Mouse (Mus musculus): ENCODE results near the gene Gdf15. TPM values are rescaled to one million over a fixed set of nuclear protein-coding genes. Genes with fewer than 3 reads are reported as not detected.
A peak's percentile ranks its signal among the peaks of the same experiment; 100 is the strongest.

Gdf15 gene
- total RNA-seq (2021), result under 1 TPM in 1 of 2 experiments, not detected in 1; 0.25 TPM
- long read RNA-seq, experiment 1, result 0 reads
- long read RNA-seq, experiment 2, result 0 reads

GRCm38 (mm10) chr8:70632346-70632892 lies at the start of gene Gdf15:
Gene Gdf15 (minus strand): TSS chr8:70632456.
- no peak for DNase-seq (ENCODE audit: low spot score in 2 of 2)
- no peak within 1 kb of the TSS for H3K4me3 ChIP-seq
- TF ChIP-seq CTCF (conservative IDR thresholded peaks at IDR 0.05), result no peak

GRCm38 (mm10) chr8:70681410-70681809 lies 49.2 kb upstream of the Gdf15 start:
- Histone ChIP-seq H3K4me3 (no peak overlapping the region), H3K27ac (no peak overlapping the region)
- TF ChIP-seq CTCF (conservative IDR thresholded peaks at IDR 0.05), result no peak
- no peak for DNase-seq (ENCODE audit: low spot score in 2 of 2)

More at GRCm38 (mm10) chr8:70632346-70632892, at the start of gene Gdf15:
- H3K27ac ChIP-seq, result no peak within 1 kb of the TSS

- H3K27ac ChIP-seq, result no peak overlapping the region
- TF ChIP-seq CTCF (conservative IDR thresholded peaks at IDR 0.05), result no peak
- no peak for DNase-seq (ENCODE audit: low spot score in 2 of 2)
- H3K4me3 ChIP-seq, result no peak overlapping the region
Measured at GRCm38 (mm10) chr8:70680039-70680438, 47.8 kb upstream of the Gdf15 start.

- Histone ChIP-seq H3K27ac (no peak overlapping the region), H3K4me3 (no peak overlapping the region)
- DNase-seq (ENCODE audit: low spot score in 2 of 2), result no peak
- no peak for TF ChIP-seq CTCF (conservative IDR thresholded peaks at IDR 0.05)
Measured at GRCm38 (mm10) chr8:70679404-70679803, 47.1 kb upstream of the Gdf15 start.

- H3K4me3 ChIP-seq, result no peak overlapping the region
- TF ChIP-seq CTCF (conservative IDR thresholded peaks at IDR 0.05), result no peak
- no peak overlapping the region for H3K27ac ChIP-seq
- DNase-seq (ENCODE audit: low spot score in 2 of 2), result no peak
Measured at GRCm38 (mm10) chr8:70678679-70679078, 46.4 kb upstream of the Gdf15 start.

- TF ChIP-seq CTCF (conservative IDR thresholded peaks at IDR 0.05), result no peak
- no peak overlapping the region for H3K4me3 ChIP-seq
- no peak overlapping the region for H3K27ac ChIP-seq
- no peak for DNase-seq (ENCODE audit: low spot score in 2 of 2)
Measured at GRCm38 (mm10) chr8:70677451-70678080, 45.3 kb upstream of the Gdf15 start.

- no peak for DNase-seq (ENCODE audit: low spot score in 2 of 2)
Measured at GRCm38 (mm10) chr8:70675336-70675735, 43.1 kb upstream of the Gdf15 start.

GRCm38 (mm10) chr8:70674716-70675115 lies 42.5 kb upstream of the Gdf15 start:
- DNase-seq (ENCODE audit: low spot score in 2 of 2), result no peak
- Histone ChIP-seq H3K4me3 (no peak overlapping the region), H3K27ac (peak overlapping the region; percentile 94)
- TF ChIP-seq CTCF (conservative IDR thresholded peaks at IDR 0.05), result no peak

More at GRCm38 (mm10) chr8:70675336-70675735, 43.1 kb upstream of the Gdf15 start:
- Histone ChIP-seq H3K27ac (no peak overlapping the region; the same call in 1 of the 2 replicates), H3K4me3 (no peak overlapping the region)
- no peak for TF ChIP-seq CTCF (conservative IDR thresholded peaks at IDR 0.05)

GRCm38 (mm10) chr8:70674109-70674508 lies 41.9 kb upstream of the Gdf15 start:
- Histone ChIP-seq H3K27ac (peak overlapping the region; percentile 94), H3K4me3 (peak overlapping the region; percentile 83)
- DNase-seq (ENCODE audit: low spot score in 2 of 2), result no peak
- no peak for TF ChIP-seq CTCF (conservative IDR thresholded peaks at IDR 0.05)

- DNase-seq (ENCODE audit: low spot score in 2 of 2), result peak; percentile 95 to 99
- peak; percentile 86 for TF ChIP-seq CTCF (conservative IDR thresholded peaks at IDR 0.05)
- H3K4me3 ChIP-seq, result peak within 1 kb of the TSS; percentile 83
- peak within 1 kb of the TSS; percentile 94 for H3K27ac ChIP-seq
Measured at GRCm38 (mm10) chr8:70673079-70673856, 41.0 kb upstream of the Gdf15 start, which contains the start of gene Lsm4. Gene Lsm4 (plus strand): TSS chr8:70673248.

- no peak for DNase-seq (ENCODE audit: low spot score in 2 of 2)
- H3K27ac ChIP-seq, result peak overlapping the region; percentile 92
- TF ChIP-seq CTCF (conservative IDR thresholded peaks at IDR 0.05), result no peak
- H3K4me3 ChIP-seq, result peak overlapping the region; percentile 52
Measured at GRCm38 (mm10) chr8:70672325-70673078, 40.2 kb upstream of the Gdf15 start.

- DNase-seq (ENCODE audit: low spot score in 2 of 2), result no peak
- H3K27ac ChIP-seq, result peak overlapping the region; percentile 92; the same call in 1 of the 2 replicates
- no peak for TF ChIP-seq CTCF (conservative IDR thresholded peaks at IDR 0.05)
- no peak overlapping the region for H3K4me3 ChIP-seq
Measured at GRCm38 (mm10) chr8:70671615-70672324, 39.5 kb upstream of the Gdf15 start.

Measured in layer of hippocampus, adult 2 months (tissue).